Mouse (Mus musculus): ENCODE results near the gene Strn. TPM values are rescaled to one million over a fixed set of nuclear protein-coding genes. Genes with fewer than 3 reads are reported as not detected.
"Not testable (repeated sequence)": the region's sequence is repeated elsewhere in the genome, so short reads cannot be mapped to it uniquely, and the experiment has no call there.

Gene Strn
- total RNA-seq, 2 experiments from 2014 or later = 61.8 to 79.9 TPM

- intact Hi-C loops (cut with DNase I) = no loop called here
- DNase-seq (ENCODE audit: low spot score in 2 of 2) = no peak
These were observed 12.4 kb downstream of the Strn start for GRCm38 (mm10) chr17:78724461-78725055.

GRCm38 (mm10) chr17:78721690-78722089 lies 15.3 kb downstream of the Strn start:
- intact Hi-C loops (cut with DNase I) = no loop called here
- no peak for DNase-seq (ENCODE audit: low spot score in 2 of 2)

- intact Hi-C loops (cut with DNase I) = no loop called here
- DNase-seq (ENCODE audit: low spot score in 2 of 2) = no peak
These were observed 17.9 kb downstream of the Strn start for GRCm38 (mm10) chr17:78719086-78719485.

GRCm38 (mm10) chr17:78710258-78710657 lies 26.7 kb downstream of the Strn start:
- intact Hi-C loops (cut with DNase I) = no loop called here
- DNase-seq (ENCODE audit: low spot score in 2 of 2) = no peak

GRCm38 (mm10) chr17:78708422-78708821 lies 28.6 kb downstream of the Strn start:
- no peak for DNase-seq (ENCODE audit: low spot score in 2 of 2)
- intact Hi-C loops (cut with DNase I) = no loop called here

GRCm38 (mm10) chr17:78702988-78703387 lies 34.0 kb downstream of the Strn start:
- no peak for DNase-seq (ENCODE audit: low spot score in 2 of 2)
- intact Hi-C loops (cut with DNase I) = no loop called here

- DNase-seq (ENCODE audit: low spot score in 2 of 2) = no peak
- intact Hi-C loops (cut with DNase I) = no loop called here
These were observed 38.0 kb downstream of the Strn start for GRCm38 (mm10) chr17:78698965-78699364.

- intact Hi-C loops (cut with DNase I) = no loop called here
These were observed 39.5 kb downstream of the Strn start for GRCm38 (mm10) chr17:78697462-78697861.

GRCm38 (mm10) chr17:78696922-78697321 lies 40.1 kb downstream of the Strn start:
- no peak for DNase-seq (ENCODE audit: low spot score in 2 of 2)
- intact Hi-C loops (cut with DNase I) = no loop called here

More at GRCm38 (mm10) chr17:78697462-78697861, 39.5 kb downstream of the Strn start:
- no peak for DNase-seq (ENCODE audit: low spot score in 2 of 2)

- DNase-seq (ENCODE audit: low spot score in 2 of 2); intact Hi-C loops (cut with DNase I): not testable (repeated sequence)
These were observed 47.8 kb downstream of the Strn start for GRCm38 (mm10) chr17:78689231-78689630.

- DNase-seq (ENCODE audit: low spot score in 2 of 2) = no peak
- intact Hi-C loops (cut with DNase I) = no loop called here
These were observed 49.0 kb downstream of the Strn start for GRCm38 (mm10) chr17:78687971-78688370.

- intact Hi-C loops (cut with DNase I) = no loop called here
- no peak for DNase-seq (ENCODE audit: low spot score in 2 of 2)
These were observed 52.0 kb downstream of the Strn start for GRCm38 (mm10) chr17:78685004-78685403.

- intact Hi-C loops (cut with DNase I) = loop anchor here (5.0 kb wide), 1 partner anchor 55 kb away; the partner anchor contains the start of gene Strn
- DNase-seq (ENCODE audit: low spot score in 2 of 2) = no peak
These were observed 54.6 kb downstream of the Strn start for GRCm38 (mm10) chr17:78682351-78682750.

- DNase-seq (ENCODE audit: low spot score in 2 of 2) = no peak
- intact Hi-C loops (cut with DNase I) = no loop called here
These were observed 57.5 kb downstream of the Strn start for GRCm38 (mm10) chr17:78679503-78679902.

GRCm38 (mm10) chr17:78676813-78677212 lies 60.2 kb downstream of the Strn start:
- DNase-seq (ENCODE audit: low spot score in 2 of 2) = peak; percentile 53 to 67
- intact Hi-C loops (cut with DNase I) = no loop called here

GRCm38 (mm10) chr17:78664962-78665545 lies 71.9 kb downstream of the Strn start:
- intact Hi-C loops (cut with DNase I) = loop anchor here (5.0 kb wide), 1 partner anchor 72 kb away; the partner anchor contains the start of gene Strn
- DNase-seq (ENCODE audit: low spot score in 2 of 2) = no peak

- no peak for DNase-seq (ENCODE audit: low spot score in 2 of 2)
- intact Hi-C loops (cut with DNase I) = no loop called here
These were observed 82.2 kb downstream of the Strn start for GRCm38 (mm10) chr17:78654841-78655240.

- DNase-seq (ENCODE audit: low spot score in 2 of 2) = no peak
- intact Hi-C loops (cut with DNase I) = no loop called here
These were observed 93.0 kb downstream of the Strn start for GRCm38 (mm10) chr17:78643853-78644475.

- no peak for DNase-seq (ENCODE audit: low spot score in 2 of 2)
- intact Hi-C loops (cut with DNase I) = no loop called here
These were observed 94.7 kb downstream of the Strn start for GRCm38 (mm10) chr17:78642259-78642658.

- DNase-seq (ENCODE audit: low spot score in 2 of 2) = no peak
- intact Hi-C loops (cut with DNase I) = no loop called here
These were observed 96.6 kb downstream of the Strn start for GRCm38 (mm10) chr17:78640387-78640786.

- intact Hi-C loops (cut with DNase I) = no loop called here
- DNase-seq (ENCODE audit: low spot score in 2 of 2) = no peak
These were observed 97.9 kb downstream of the Strn start for GRCm38 (mm10) chr17:78639099-78639498.
